9 mouse cellular contexts compared by ENCODE assay signal in genomic region chr11:96438787-96439186, GRCm38 (mm10). TPM values are rescaled to one million over a fixed set of nuclear protein-coding genes. Genes with fewer than 3 reads are reported as not detected.
A peak's percentile ranks its signal among the peaks of the same experiment; 100 is the strongest.
DNase-seq lines count a peak whose midpoint lies in the region; ATAC-seq lines count a peak whose summit lies in the region.
"Had no signal": no experiment of that assay in that cellular context is flagged by ENCODE, and none has a peak within 500 bp of the region (broad histone marks: within the 10 kb centered on the region; RNA-seq: fewer than 3 reads in every experiment).

No protein-coding gene starts in this region.

- H3K27me3 ChIP-seq in liver, embryonic 12.5 days (replicated peaks): peaks cover 50% of the 10 kb centered on the region
- no peaks in the 10 kb centered on the region for H3K27me3 ChIP-seq in embryonic facial prominence, embryonic 11.5 days (ENCODE audit: control insufficient read depth, insufficient read depth, low read length)
- H3K27me3 ChIP-seq in kidney, embryonic 14.5 days (ENCODE audit: control insufficient read depth, insufficient read depth, low read length): 0 out of 2 replicates have a peak, but pooled peaks cover 5% of the 10 kb centered on the region
- H3K27me3 ChIP-seq in lung, embryonic 16.5 days (ENCODE audit: control insufficient read depth, insufficient read depth, low read depth, low read length): no peaks in the 10 kb centered on the region; the same call in 1 of the 2 replicates
- H3K27me3 ChIP-seq: neural tube, embryonic 12.5 days had no signal

- 8% methylated on average over 7 of the region's 7 CpGs for WGBS in liver, embryonic 12.5 days (ENCODE audit: insufficient replicate concordance)
- 5% methylated on average over 7 of the region's 7 CpGs for WGBS in embryonic facial prominence, embryonic 11.5 days
- 7% methylated on average over 7 of the region's 7 CpGs for WGBS in kidney, embryonic 14.5 days
- 5% methylated on average over 7 of the region's 7 CpGs for WGBS in lung, embryonic 16.5 days

- H3K4me3 ChIP-seq in liver, embryonic 12.5 days: no peak overlapping the region
- no peak overlapping the region for H3K4me3 ChIP-seq in embryonic facial prominence, embryonic 11.5 days (ENCODE audit: low read depth, low read length)
- H3K4me3 ChIP-seq in kidney, embryonic 14.5 days (ENCODE audit: low read length): no peak overlapping the region
- no peak overlapping the region for H3K4me3 ChIP-seq in lung, embryonic 16.5 days (ENCODE audit: low read length)
- H3K4me3 ChIP-seq: neural tube, embryonic 12.5 days had no signal

- no peaks in the 10 kb centered on the region for H3K4me1 ChIP-seq in liver, embryonic 12.5 days
- no peaks in the 10 kb centered on the region for H3K4me1 ChIP-seq in embryonic facial prominence, embryonic 11.5 days (ENCODE audit: control insufficient read depth, insufficient read depth, low read length)
- H3K4me1 ChIP-seq in kidney, embryonic 14.5 days (ENCODE audit: control insufficient read depth, insufficient read depth, low read length): peaks cover 7% of the 10 kb centered on the region; the same call in 1 of the 2 replicates
- H3K4me1 ChIP-seq in lung, embryonic 16.5 days (replicated peaks; ENCODE audit: control insufficient read depth, insufficient read depth, low read length): no peaks in the 10 kb centered on the region

- no peak overlapping the region for H3K4me2 ChIP-seq in liver, embryonic 12.5 days
- no peak overlapping the region for H3K4me2 ChIP-seq in embryonic facial prominence, embryonic 11.5 days (ENCODE audit: low read depth, low read length)
- no peak overlapping the region for H3K4me2 ChIP-seq in kidney, embryonic 14.5 days (replicated peaks; ENCODE audit: low read depth, low read length)
- no peak overlapping the region for H3K4me2 ChIP-seq in lung, embryonic 16.5 days (ENCODE audit: low read depth, low read length)
- H3K4me2 ChIP-seq: neural tube, embryonic 12.5 days had no signal

- ATAC-seq in liver, embryonic 12.5 days: no peak
- no peak for ATAC-seq in embryonic facial prominence, embryonic 11.5 days (replicated peaks; ENCODE audit: insufficient number of reproducible peaks, low FRiP score, low TSS enrichment, low read depth)
- ATAC-seq in kidney, embryonic 14.5 days (ENCODE audit: low FRiP score, low TSS enrichment): peak; percentile 67; the same call in 1 of the 2 replicates
- ATAC-seq in lung, embryonic 16.5 days (ENCODE audit: low read depth): peak; percentile 20; the same call in 1 of the 2 replicates

- H3K36me3 ChIP-seq in liver, embryonic 12.5 days: no peaks in the 10 kb centered on the region
- no peaks in the 10 kb centered on the region for H3K36me3 ChIP-seq in embryonic facial prominence, embryonic 11.5 days (replicated peaks; ENCODE audit: control insufficient read depth, insufficient read depth, low read depth, low read length)
- H3K36me3 ChIP-seq in kidney, embryonic 14.5 days (ENCODE audit: control insufficient read depth, insufficient read depth, low read length): no peaks in the 10 kb centered on the region
- H3K36me3 ChIP-seq in lung, embryonic 16.5 days (ENCODE audit: control insufficient read depth, insufficient read depth, low read length): no peaks in the 10 kb centered on the region
- H3K36me3 ChIP-seq: neural tube, embryonic 12.5 days had no signal

- H3K9ac ChIP-seq in liver, embryonic 12.5 days: no peak overlapping the region
- no peak overlapping the region for H3K9ac ChIP-seq in embryonic facial prominence, embryonic 11.5 days (replicated peaks; ENCODE audit: low read length)
- H3K9ac ChIP-seq in kidney, embryonic 14.5 days (ENCODE audit: low read depth, low read length): no peak overlapping the region
- no peak overlapping the region for H3K9ac ChIP-seq in lung, embryonic 16.5 days (ENCODE audit: low read length)
- H3K9ac ChIP-seq: neural tube, embryonic 12.5 days had no signal

- DNase-seq in liver: peak; percentile 56
- DNase-seq in adrenal gland, postnatal 10 days: peak; percentile 80
- peak; percentile 74 for DNase-seq in embryonic facial prominence, embryonic 11.5 days (ENCODE audit: low spot score)
- peak; percentile 26 for DNase-seq in right cerebral cortex, postnatal 14 days
- DNase-seq in urinary bladder, postnatal 36 days (ENCODE audit: low spot score in 2 of 2): peak; percentile 30 to 59

- no peak overlapping the region for H3K27ac ChIP-seq in liver, embryonic 12.5 days
- H3K27ac ChIP-seq in embryonic facial prominence, embryonic 11.5 days (replicated peaks; ENCODE audit: low read depth, low read length): no peak overlapping the region
- no peak overlapping the region for H3K27ac ChIP-seq in kidney, embryonic 14.5 days (ENCODE audit: low read depth, low read length)
- H3K27ac ChIP-seq in lung, embryonic 16.5 days (ENCODE audit: low read length): no peak overlapping the region
- H3K27ac ChIP-seq: neural tube, embryonic 12.5 days had no signal

- H3K9me3 ChIP-seq in liver, embryonic 12.5 days (replicated peaks): no peaks in the 10 kb centered on the region
- no peaks in the 10 kb centered on the region for H3K9me3 ChIP-seq in embryonic facial prominence, embryonic 11.5 days (replicated peaks; ENCODE audit: control insufficient read depth, low read length)
- no peaks in the 10 kb centered on the region for H3K9me3 ChIP-seq in kidney, embryonic 14.5 days (ENCODE audit: control insufficient read depth, low read length)
- no peaks in the 10 kb centered on the region for H3K9me3 ChIP-seq in lung, embryonic 16.5 days (ENCODE audit: control insufficient read depth, low read length)
- H3K9me3 ChIP-seq: neural tube, embryonic 12.5 days had no signal

RNA-seq across cellular contexts. Expression of gene Skap1, which starts 25.6 kb away (rescaled TPM):
- polyA plus RNA-seq in liver, embryonic 12.5 days (2016; fragmentation: Nextera tagmentation; extraction: Ambion mirVana): 0.14 and 0.51 TPM in 2 replicates
- 1 to 10 TPM; 4.7 to 7.6 TPM for total RNA-seq in adrenal gland, postnatal 10 days (2021)
- 0.25 and 0.43 TPM in 2 replicates for polyA plus RNA-seq in embryonic facial prominence, embryonic 11.5 days (2014; fragmentation: Nextera tagmentation; extraction: Ambion mirVana)
- 13.8 and 15.2 TPM in 2 replicates for polyA plus RNA-seq in kidney, embryonic 14.5 days (2014; fragmentation: Nextera tagmentation; extraction: Ambion mirVana)
- 2.1 and 4.5 TPM in 2 replicates for polyA plus RNA-seq in lung, embryonic 16.5 days (2015; fragmentation: Nextera tagmentation; extraction: Ambion mirVana)

Comparison
In these comparisons a context has a peak if more than half of its experiments do, and no peak if none do; other contexts are left out.
1. DNase-seq: peak in every context shown above with its lines; median percentile 80 in adrenal gland, postnatal 10 days; 74 in embryonic facial prominence, embryonic 11.5 days; 56 in liver; 44 in urinary bladder, postnatal 36 days; 26 in right cerebral cortex, postnatal 14 days.
2. ATAC-seq: peak in kidney, embryonic 14.5 days (single experiment) and lung, embryonic 16.5 days (single experiment); none in liver, embryonic 12.5 days (single experiment) and embryonic facial prominence, embryonic 11.5 days (single experiment).